Mouse (Mus musculus) kidney, embryonic 16.5 days (tissue): ENCODE data around the gene Phb2. TPM values are rescaled to one million over a fixed set of nuclear protein-coding genes. Genes with fewer than 3 reads are reported as not detected.

ENCODE experiments used
- ATAC-seq: fragments of 200-750 bp; cut with Nextera tagmentation; 2 replicates; pipeline ENCODE4 v1.8.0; 2017; ENCODE audit warnings: moderate TSS enrichment; ENCODE audit not compliant: low FRiP score, low TSS enrichment
- H3K27ac ChIP-seq: fragments of 300-500 bp; sonication (generic); 2 replicates; pipeline ENCODE4 v1.5.1; 2014; ENCODE audit warnings: low read length
- H3K27me3 ChIP-seq: fragments of 300-500 bp; sonication (generic); 2 replicates; pipeline ENCODE4 v1.6.1; 2014; ENCODE audit warnings: low read length, control low read depth, mixed read lengths; ENCODE audit not compliant: insufficient read depth
- H3K36me3 ChIP-seq: fragments of 300-500 bp; sonication (generic); 2 replicates; pipeline ENCODE4 v1.6.1; 2014; ENCODE audit warnings: low read length, control low read depth, mixed read lengths; ENCODE audit not compliant: insufficient read depth
- H3K4me1 ChIP-seq: fragments of 300-500 bp; sonication (generic); 2 replicates; pipeline ENCODE4 v1.6.1; 2014; ENCODE audit warnings: low read length, control low read depth, mixed read lengths; ENCODE audit not compliant: insufficient read depth
- H3K4me2 ChIP-seq: fragments of 300-500 bp; sonication (generic); replicated peaks from 2 replicates; pipeline ENCODE4 v1.6.1; 2014; ENCODE audit warnings: low read depth, low read length
- H3K4me3 ChIP-seq: fragments of 300-500 bp; sonication (generic); 2 replicates; pipeline ENCODE4 v1.5.1; 2014; ENCODE audit warnings: mild to moderate bottlenecking, low read length
- H3K9ac ChIP-seq: fragments of 300-500 bp; sonication (generic); replicated peaks from 2 replicates; pipeline ENCODE4 v1.6.1; 2014; ENCODE audit warnings: low read length
- H3K9me3 ChIP-seq: fragments of 300-500 bp; sonication (generic); 2 replicates; pipeline ENCODE4 v1.6.1; 2016; ENCODE audit warnings: low read length, control low read depth
- WGBS: fragments of 180-500 bp; shearing (Covaris S2); extraction: QIAGEN DNeasy Blood & Tissue Kit; methylation state at CpG from one replicate; pipeline ENCODE4 v1.1.7; 2014; 5-methylcytosine and 5-hydroxymethylcytosine counted together
- polyA plus RNA-seq: library from polyadenylated mRNA; unstranded; fragments of >200 nt; fragmentation: Nextera tagmentation; extraction: Ambion mirVana; gene quantifications from 2 replicates; pipeline ENCODE4 v1.2.1, GENCODE M21; 2015

Gene Phb2
- 403 and 405 TPM in 2 replicates for polyA plus RNA-seq

GRCm38 (mm10) chr6:124711824-124712782 lies at the start of gene Phb2, which contains the start of gene Emg1:
TSS of gene Phb2 (plus strand) at chr6:124712336.
TSS of gene Emg1 (minus strand) at chr6:124712178.
- Histone ChIP-seq H3K4me1 (peaks cover 33% of the 10 kb centered on the region), H3K27ac (peak within 1 kb of the TSS; percentile 95), H3K36me3 (peaks cover 51% of the 10 kb centered on the region), H3K4me2 (peak within 1 kb of the TSS; percentile 93), H3K9ac (peak within 1 kb of the TSS; percentile 93), H3K4me3 (peak within 1 kb of the TSS; percentile 98), H3K27me3 (no peaks in the 10 kb centered on the region), H3K9me3 (no peaks in the 10 kb centered on the region)
- peak; percentile 96 for ATAC-seq
- under 1% methylated on average over 73 of the region's 76 CpGs for WGBS

GRCm38 (mm10) chr6:124662477-124663423 lies 49.4 kb upstream of the Phb2 start, which contains the start of gene Lpcat3:
TSS of gene Lpcat3 (plus strand) at chr6:124663027.
- Histone ChIP-seq H3K9me3 (no peaks in the 10 kb centered on the region), H3K4me3 (peak within 1 kb of the TSS; percentile 77), H3K27me3 (no peaks in the 10 kb centered on the region), H3K4me1 (peaks cover 9% of the 10 kb centered on the region; the same call in 1 of the 2 replicates), H3K36me3 (no peaks in the 10 kb centered on the region), H3K9ac (peak within 1 kb of the TSS; percentile 71), H3K4me2 (peak within 1 kb of the TSS; percentile 71), H3K27ac (peak within 1 kb of the TSS; percentile 82)
- ATAC-seq = peak; percentile 97
- WGBS = 0% methylated on average over 57 of the region's 87 CpGs

- peaks cover 9% of the 10 kb centered on the region; the same call in 1 of the 2 replicates for H3K4me1 ChIP-seq
- peak overlapping the region; percentile 71 for H3K4me2 ChIP-seq
- no peaks in the 10 kb centered on the region for H3K9me3 ChIP-seq
- ATAC-seq = no peak
- H3K9ac ChIP-seq = peak overlapping the region; percentile 71
- WGBS = 13% methylated on average over 13 of the region's 13 CpGs
- no peaks in the 10 kb centered on the region for H3K27me3 ChIP-seq
- H3K36me3 ChIP-seq = no peaks in the 10 kb centered on the region
- H3K27ac ChIP-seq = peak overlapping the region; percentile 82
- peak overlapping the region; percentile 77 for H3K4me3 ChIP-seq
These were observed 48.7 kb upstream of the Phb2 start for GRCm38 (mm10) chr6:124663424-124663795.

GRCm38 (mm10) chr6:124664256-124664655 lies 47.9 kb upstream of the Phb2 start:
- peaks cover 9% of the 10 kb centered on the region; the same call in 1 of the 2 replicates for H3K4me1 ChIP-seq
- no peak for ATAC-seq
- no peaks in the 10 kb centered on the region for H3K36me3 ChIP-seq
- no peaks in the 10 kb centered on the region for H3K9me3 ChIP-seq
- no peaks in the 10 kb centered on the region for H3K27me3 ChIP-seq
- peak overlapping the region; percentile 77 for H3K4me3 ChIP-seq
- no peak overlapping the region for H3K9ac ChIP-seq
- H3K27ac ChIP-seq = no peak overlapping the region
- 60% methylated on average over 7 of the region's 7 CpGs for WGBS
- H3K4me2 ChIP-seq = peak overlapping the region; percentile 71

- Histone ChIP-seq H3K4me2 (no peak overlapping the region), H3K27ac (no peak overlapping the region), H3K27me3 (no peaks in the 10 kb centered on the region), H3K36me3 (no peaks in the 10 kb centered on the region), H3K9ac (no peak overlapping the region), H3K4me1 (peaks cover 9% of the 10 kb centered on the region; the same call in 1 of the 2 replicates), H3K4me3 (no peak overlapping the region), H3K9me3 (no peaks in the 10 kb centered on the region)
- WGBS = 89% methylated on average over 10 of the region's 10 CpGs
- ATAC-seq = no peak
These were observed 47.1 kb upstream of the Phb2 start for GRCm38 (mm10) chr6:124665011-124665410.

GRCm38 (mm10) chr6:124669234-124669859 lies 42.8 kb upstream of the Phb2 start:
- Histone ChIP-seq H3K36me3 (peaks cover 5% of the 10 kb centered on the region; the same call in 1 of the 2 replicates), H3K4me3 (no peak overlapping the region), H3K27me3 (no peaks in the 10 kb centered on the region), H3K4me2 (no peak overlapping the region), H3K27ac (no peak overlapping the region), H3K9ac (no peak overlapping the region), H3K9me3 (no peaks in the 10 kb centered on the region), H3K4me1 (peaks cover 5% of the 10 kb centered on the region; the same call in 1 of the 2 replicates)
- no peak for ATAC-seq
- WGBS = 75% methylated on average over 11 of the region's 11 CpGs

GRCm38 (mm10) chr6:124670281-124670900 lies 41.7 kb upstream of the Phb2 start:
- WGBS = 86% methylated on average over 7 of the region's 7 CpGs
- Histone ChIP-seq H3K4me3 (no peak overlapping the region), H3K27me3 (no peaks in the 10 kb centered on the region), H3K4me2 (no peak overlapping the region), H3K36me3 (peaks cover 6% of the 10 kb centered on the region; the same call in 1 of the 2 replicates), H3K4me1 (peaks cover 5% of the 10 kb centered on the region; the same call in 1 of the 2 replicates), H3K9ac (no peak overlapping the region), H3K9me3 (no peaks in the 10 kb centered on the region), H3K27ac (no peak overlapping the region)
- ATAC-seq = no peak

- Histone ChIP-seq H3K36me3 (peaks cover 6% of the 10 kb centered on the region; the same call in 1 of the 2 replicates), H3K9ac (no peak overlapping the region), H3K27me3 (no peaks in the 10 kb centered on the region), H3K4me3 (no peak overlapping the region), H3K4me2 (no peak overlapping the region), H3K9me3 (no peaks in the 10 kb centered on the region), H3K4me1 (peaks cover 5% of the 10 kb centered on the region; the same call in 1 of the 2 replicates), H3K27ac (no peak overlapping the region)
- ATAC-seq = no peak
- WGBS = 42% methylated on average over 6 of the region's 6 CpGs
These were observed 40.0 kb upstream of the Phb2 start for GRCm38 (mm10) chr6:124672100-124672499.
